Mouse (Mus musculus) layer of hippocampus, adult 9-11 months (tissue): Measurements from ENCODE around the gene Capn2.

ENCODE experiments used
- DNase-seq: peaks from one replicate; pipeline ENCODE4 v3.0.0; 2022

Gene Capn2

DNA sequence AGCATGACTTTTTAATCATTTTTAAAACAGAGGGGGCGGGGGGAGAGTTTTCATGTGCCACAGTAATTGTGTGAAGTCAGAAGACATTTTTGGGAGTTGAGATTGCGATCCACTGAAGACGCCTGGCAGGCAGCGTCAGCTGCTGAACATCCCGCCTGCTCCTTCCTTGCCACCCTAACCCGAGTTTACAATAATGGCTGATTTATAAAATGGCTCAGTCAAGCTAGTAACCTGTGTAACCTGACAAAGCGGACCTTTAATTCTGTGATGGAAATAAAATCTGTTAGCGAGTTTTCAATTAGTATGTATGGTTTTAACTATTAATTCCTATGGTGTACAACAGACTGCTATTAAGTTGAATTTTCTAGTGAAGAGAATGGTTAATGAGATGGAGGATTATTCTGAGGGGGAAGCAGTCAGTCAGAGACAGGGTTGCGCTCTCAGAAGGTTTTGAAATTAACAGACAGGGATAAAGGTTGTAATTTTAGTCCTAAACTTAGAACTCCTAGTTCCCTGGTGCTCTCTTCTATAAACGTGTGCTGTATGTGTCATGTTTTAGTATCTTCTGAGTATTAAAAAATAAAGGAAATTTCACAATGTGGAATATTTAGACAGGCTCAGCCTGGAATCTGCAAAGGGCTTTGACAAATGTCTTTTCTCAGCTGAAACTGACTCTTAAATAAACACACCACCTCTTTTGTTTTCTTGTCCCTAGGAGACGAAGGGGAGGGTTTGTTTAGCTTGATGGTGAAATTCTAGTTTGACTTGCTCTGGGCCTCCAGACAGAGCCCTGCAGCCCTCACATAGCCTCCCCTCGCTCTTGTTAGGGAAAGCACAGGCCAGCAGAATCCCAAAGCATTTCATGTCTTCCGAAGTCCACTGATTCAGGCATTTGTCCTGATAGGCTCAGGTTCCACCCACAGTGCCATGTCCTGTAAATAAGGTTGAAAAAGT lies 56.8 kb downstream of the Capn2 start:
- DNase-seq, result no peak

GRCm38 (mm10) chr1:182459436-182459835 lies 58.0 kb downstream of the Capn2 start:
- DNase-seq, result no peak

- DNase-seq, result peak; percentile 28
These were observed 58.9 kb downstream of the Capn2 start for GRCm38 (mm10) chr1:182458556-182458955.

DNA sequence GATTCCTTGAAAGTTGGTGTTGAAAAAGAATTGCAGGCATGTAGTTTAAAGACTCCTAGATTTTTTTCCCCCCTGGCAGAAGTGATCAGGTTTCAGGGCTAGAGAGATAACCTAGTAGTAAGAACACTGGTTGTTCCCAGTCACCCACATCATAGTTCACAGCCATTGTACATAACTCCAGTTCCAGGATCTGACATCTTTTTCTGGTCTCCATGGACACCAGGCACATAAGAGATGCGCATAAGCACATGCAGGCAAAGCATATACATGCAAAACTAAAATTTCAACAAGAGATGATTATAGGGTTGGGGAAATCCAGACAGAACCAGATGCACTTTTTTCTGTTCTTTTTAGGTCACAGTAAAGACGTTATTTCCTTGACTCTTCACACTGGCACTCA lies 62.3 kb downstream of the Capn2 start:
- DNase-seq, result no peak

GRCm38 (mm10) chr1:182452473-182452872 lies 64.9 kb downstream of the Capn2 start:
- DNase-seq, result no peak

- DNase-seq, result no peak
These were observed 69.0 kb downstream of the Capn2 start for GRCm38 (mm10) chr1:182448276-182449035.

GRCm38 (mm10) chr1:182444116-182444515 lies 73.3 kb downstream of the Capn2 start:
- DNase-seq, result no peak

DNA sequence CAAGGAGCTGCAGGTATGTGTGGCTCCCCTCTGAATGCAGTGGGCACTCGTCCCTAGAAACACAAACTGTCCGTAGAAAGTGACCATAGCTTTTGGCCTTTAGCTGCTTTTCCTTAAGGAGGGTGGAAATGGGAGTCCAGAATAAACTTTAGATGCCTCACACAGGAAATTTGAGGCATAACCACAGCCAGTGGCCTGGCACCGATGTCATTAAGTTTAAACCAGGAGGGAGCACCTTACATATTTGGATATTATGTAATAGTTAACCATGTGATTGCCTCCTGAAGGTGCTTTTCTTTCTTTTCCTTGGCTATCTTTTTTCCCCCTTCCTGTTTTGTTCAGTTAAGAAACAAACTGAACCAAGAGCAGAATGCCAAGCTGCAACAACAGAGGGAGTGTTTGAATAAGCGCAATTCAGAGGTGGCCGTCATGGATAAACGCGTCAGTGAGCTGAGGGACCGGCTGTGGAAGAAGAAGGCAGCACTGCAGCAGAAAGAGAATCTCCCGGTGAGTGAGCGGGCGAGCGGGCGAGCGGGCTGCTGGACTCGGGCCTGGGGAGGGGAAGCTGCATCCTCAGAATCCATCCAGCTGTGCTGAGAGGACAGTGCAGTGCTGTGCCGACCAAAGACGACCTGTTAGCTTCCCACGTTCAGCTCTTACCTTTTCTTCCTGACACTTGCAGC lies 75.5 kb downstream of the Capn2 start:
- DNase-seq, result no peak

DNA sequence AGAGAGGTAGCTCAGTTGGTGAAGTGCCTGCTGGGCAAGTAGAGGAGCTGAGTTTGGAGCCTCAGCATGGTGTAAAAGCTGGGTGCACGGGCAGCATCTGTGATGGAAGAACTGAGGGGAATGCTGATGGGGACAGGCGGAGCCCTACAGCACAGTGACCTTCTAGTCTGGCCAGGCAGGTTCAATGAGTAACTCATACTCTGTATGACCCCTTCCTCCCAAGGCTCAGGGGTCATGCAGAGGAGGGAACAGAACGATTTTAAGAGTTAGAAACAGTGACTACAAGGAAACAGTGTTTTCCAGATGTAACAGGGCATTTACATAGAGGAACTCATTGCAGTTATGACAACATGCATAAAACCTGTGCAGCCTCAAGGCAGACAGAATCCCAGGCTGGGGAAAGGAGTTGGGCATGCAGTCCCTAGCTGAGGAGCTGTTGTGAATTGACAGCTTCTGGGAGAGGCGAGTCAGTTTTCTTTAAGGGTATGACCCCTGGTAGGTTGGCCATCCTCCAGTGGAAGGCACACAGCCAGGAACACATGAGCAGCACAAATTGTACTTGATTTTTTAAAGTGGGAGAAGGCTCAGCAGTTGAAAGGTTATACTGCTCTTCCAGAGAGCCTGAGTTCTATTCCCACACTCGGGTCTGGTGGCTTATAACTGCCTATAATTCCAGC lies 77.7 kb downstream of the Capn2 start:
- DNase-seq, result peak; percentile 33

GRCm38 (mm10) chr1:182436746-182437145 lies 80.7 kb downstream of the Capn2 start:
- DNase-seq, result no peak

DNA sequence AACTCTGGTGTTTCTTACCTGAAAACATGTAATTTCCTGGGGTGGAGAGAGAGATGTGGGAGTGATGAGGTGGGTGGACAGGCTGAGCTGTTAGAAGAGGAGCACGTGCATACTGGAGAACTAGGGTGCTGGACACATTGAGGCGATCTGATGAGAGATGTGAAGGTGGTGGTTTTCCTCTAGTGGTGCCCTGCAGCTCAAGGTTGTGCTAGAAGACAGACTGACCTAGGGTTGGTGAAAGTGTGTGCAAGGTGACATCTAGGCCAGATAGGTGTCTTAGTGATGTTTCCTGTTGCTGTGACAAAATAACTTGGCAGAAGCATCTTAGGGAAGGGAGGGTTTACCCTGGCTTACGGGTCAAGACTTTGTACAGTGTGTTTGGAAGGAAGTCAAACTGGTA lies 85.3 kb downstream of the Capn2 start:
- DNase-seq, result no peak

- DNase-seq, result no peak
These were observed 86.7 kb downstream of the Capn2 start for GRCm38 (mm10) chr1:182430676-182431075.

DNA sequence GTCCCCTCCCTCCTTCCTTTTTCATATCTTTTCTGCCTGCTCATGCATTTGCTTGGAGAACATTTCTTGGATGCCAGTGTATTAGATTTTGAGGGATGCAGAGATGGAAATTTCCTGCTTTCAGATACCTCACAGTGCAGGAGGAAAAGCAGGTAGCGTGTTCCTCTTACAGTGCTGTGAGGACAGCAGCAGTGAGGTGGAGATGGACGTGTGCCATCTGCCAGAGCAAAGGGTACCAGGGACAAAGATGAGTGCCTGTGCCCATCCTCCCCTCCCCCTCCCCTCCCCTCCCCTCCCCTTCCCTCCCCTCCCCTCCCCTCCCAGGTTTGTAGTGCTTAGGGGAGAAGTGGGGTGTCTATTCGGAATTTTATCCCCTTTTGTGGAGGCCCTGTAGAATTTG lies 87.6 kb downstream of the Capn2 start:
- DNase-seq, result no peak

DNA sequence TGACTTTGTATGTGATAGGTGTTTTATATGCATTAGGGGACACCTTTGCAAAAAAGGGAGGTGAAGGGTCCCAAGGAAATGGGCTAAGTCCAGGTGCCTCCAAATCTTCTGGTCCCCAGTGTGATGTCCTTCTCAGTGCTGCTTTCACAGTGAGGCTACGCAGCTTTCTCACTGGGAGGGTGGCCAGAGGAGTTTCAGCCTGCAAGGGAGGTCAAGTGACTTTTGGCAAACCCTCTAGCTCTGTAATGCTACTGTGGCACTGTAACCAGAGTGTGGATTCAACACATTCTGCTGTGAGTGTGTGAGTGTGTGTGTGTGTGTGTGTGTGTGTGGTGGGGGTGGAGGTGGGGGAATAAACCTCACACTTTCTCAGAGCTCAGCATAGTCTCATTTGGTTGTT lies 90.0 kb downstream of the Capn2 start:
- DNase-seq, result no peak

DNA sequence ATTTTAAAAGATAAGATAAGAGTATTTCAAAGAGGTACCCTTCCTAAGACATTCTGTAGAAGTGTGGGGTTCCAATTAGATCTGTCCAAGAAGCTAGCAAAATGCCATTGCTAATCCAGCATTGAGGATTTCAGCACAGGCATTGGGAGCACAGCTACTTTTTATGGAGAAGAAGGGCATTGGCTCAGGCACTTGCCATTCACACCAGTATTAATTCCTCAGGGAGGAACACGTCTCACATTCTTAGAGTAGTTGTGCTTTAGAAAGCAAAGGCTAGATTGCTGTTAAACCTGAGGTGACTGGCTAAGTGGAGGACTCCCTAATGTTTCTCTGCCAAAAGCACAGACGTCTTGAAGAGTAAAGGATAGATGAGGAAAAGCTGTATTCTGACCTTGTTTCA lies 91.0 kb downstream of the Capn2 start:
- no peak for DNase-seq

GRCm38 (mm10) chr1:182425176-182425575 lies 92.2 kb downstream of the Capn2 start:
- DNase-seq, result no peak

- no peak for DNase-seq
These were observed 93.1 kb downstream of the Capn2 start for GRCm38 (mm10) chr1:182424274-182424673.

DNA sequence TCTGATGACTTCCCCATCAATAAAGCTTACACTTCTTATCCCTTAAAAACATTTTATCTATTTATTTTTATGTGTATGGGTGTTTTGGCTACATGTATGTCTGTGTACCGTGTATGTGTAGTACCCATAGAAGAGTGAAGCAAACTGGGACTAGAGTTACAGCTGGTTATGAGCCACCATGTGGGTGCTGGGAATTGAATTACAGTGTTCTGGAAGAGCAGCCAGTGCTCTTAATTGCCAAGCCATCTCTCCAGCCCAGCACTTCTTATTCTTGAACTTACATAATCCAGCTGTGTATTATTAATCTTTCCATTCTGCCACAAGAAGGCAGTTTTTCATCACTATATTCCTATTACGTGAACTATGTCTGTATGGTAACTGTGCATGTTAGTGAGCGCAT lies 97.9 kb downstream of the Capn2 start:
- DNase-seq, result no peak
